Mouse (Mus musculus) CH12.LX (cell line): ENCODE data around the gene Ccdc144b. TPM values are rescaled to one million over a fixed set of nuclear protein-coding genes. Genes with fewer than 3 reads are reported as not detected.

Experiments
- DNase-seq: peaks from one replicate; pipeline ENCODE4 v3.0.0-alpha.2; 2013; ENCODE audit errors: extremely low read depth
- H3K27ac ChIP-seq: 2 replicates; pipeline ENCODE4 v1.5.1; 2012; ENCODE audit warnings: low read depth, mild to moderate bottlenecking, control low read depth, moderate library complexity; ENCODE audit not compliant: insufficient read depth
- H3K27me3 ChIP-seq: replicated peaks from 2 replicates; pipeline ENCODE3; 2012; ENCODE audit warnings: inconsistent platforms
- H3K36me3 ChIP-seq, 2 experiments: replicated peaks in 1 of 2; 2 replicates each; pipeline versions ENCODE3 to v1.6.1; 2012; ENCODE audit warnings: inconsistent platforms in 1 of 2, low read length in 1 of 2, mild to moderate bottlenecking in 1 of 2, mixed read lengths in 1 of 2, moderate library complexity in 1 of 2; ENCODE audit not compliant: control insufficient read depth in 1 of 2, insufficient read depth in 1 of 2
- H3K4me1 ChIP-seq, 2 experiments: 2 replicates each; pipeline ENCODE4 v1.6.1; 2012; ENCODE audit warnings: inconsistent platforms in 1 of 2, moderate library complexity in 1 of 2; ENCODE audit not compliant: insufficient read depth in 2 of 2, control insufficient read depth in 1 of 2
- H3K4me2 ChIP-seq: 2 replicates; pipeline ENCODE4 v1.6.1; 2012; ENCODE audit warnings: low read depth, mild to moderate bottlenecking, control low read depth; ENCODE audit not compliant: poor library complexity, insufficient read depth, severe bottlenecking
- H3K4me3 ChIP-seq, 3 experiments: fragments of 150-350 bp in 1 of 3; sonication (generic) in 1 of 3; replicated peaks in 1 of 3; 2 replicates each; pipeline versions ENCODE3 to v1.5.1; 2011 to 2012; ENCODE audit warnings: low read depth in 2 of 3, low read length in 2 of 3, mild to moderate bottlenecking in 2 of 3, moderate library complexity in 2 of 3, control low read depth in 1 of 3, improper control_type of control experiment in 1 of 3, inconsistent platforms in 1 of 3, mixed read lengths in 1 of 3; ENCODE audit not compliant: poor library complexity in 1 of 3
- H3K79me2 ChIP-seq: replicated peaks from 2 replicates; pipeline ENCODE4 v1.6.1; 2012; ENCODE audit warnings: mild to moderate bottlenecking, moderate library complexity; ENCODE audit not compliant: control insufficient read depth, poor library complexity, insufficient read depth, severe bottlenecking; ENCODE audit errors: extremely low read depth
- H3K9ac ChIP-seq: 2 replicates; pipeline ENCODE4 v1.6.1; 2012; ENCODE audit warnings: low read depth, mild to moderate bottlenecking, control low read depth, moderate library complexity; ENCODE audit not compliant: insufficient read depth
- H3K9me3 ChIP-seq: replicated peaks from 2 replicates; pipeline ENCODE3; 2012; ENCODE audit warnings: low read length, inconsistent platforms, mixed read lengths
- CHD2 ChIP-seq: IDR thresholded peaks from 2 replicates; pipeline ENCODE4 v1.6.1; 2011; ENCODE audit warnings: low read length, improper control_type of control experiment
- CTCF ChIP-seq, 2 experiments: IDR thresholded peaks in 1 of 2; conservative IDR thresholded peaks in 1 of 2; 2 replicates each; pipeline ENCODE4 v1.5.1; 2011 to 2012; ENCODE audit warnings: low read depth in 2 of 2, low read length in 2 of 2, improper control_type of control experiment in 1 of 2, inconsistent platforms in 1 of 2, mild to moderate bottlenecking in 1 of 2, moderate library complexity in 1 of 2
- E2F4 ChIP-seq: IDR thresholded peaks from 2 replicates; pipeline ENCODE4 v1.6.1; 2011; ENCODE audit warnings: low read depth, low read length, improper control_type of control experiment; ENCODE audit not compliant: insufficient replicate concordance
- ETS1 ChIP-seq: conservative IDR thresholded peaks from 2 replicates; pipeline ENCODE4 v1.6.1; 2012; ENCODE audit warnings: low read depth, mild to moderate bottlenecking, inconsistent platforms, low read length, improper control_type of control experiment, moderate library complexity
- HCFC1 ChIP-seq: IDR thresholded peaks from 2 replicates; pipeline ENCODE4 v1.6.1; 2012; ENCODE audit warnings: low read depth, mild to moderate bottlenecking, inconsistent platforms, low read length, improper control_type of control experiment
- IRF4 ChIP-seq: IDR thresholded peaks from 2 replicates; pipeline ENCODE4 v1.6.1; 2014; ENCODE audit warnings: low read depth, mild to moderate bottlenecking, inconsistent platforms, low read length, improper control_type of control experiment
- KAT2A ChIP-seq: IDR thresholded peaks from 2 replicates; pipeline ENCODE4 v1.6.1; 2012; ENCODE audit warnings: low read length, improper control_type of control experiment, inconsistent platforms; ENCODE audit not compliant: insufficient replicate concordance
- MAX ChIP-seq: IDR thresholded peaks from 2 replicates; pipeline ENCODE4 v1.6.1; 2011; ENCODE audit warnings: low read length, improper control_type of control experiment
- MAZ ChIP-seq: IDR thresholded peaks from 2 replicates; pipeline ENCODE4 v1.6.1; 2012; ENCODE audit warnings: low read depth, mild to moderate bottlenecking, inconsistent platforms, low read length, improper control_type of control experiment, moderate library complexity
- NELFE ChIP-seq: IDR thresholded peaks from 2 replicates; pipeline ENCODE4 v1.6.1; 2011; ENCODE audit warnings: low read depth, low read length, improper control_type of control experiment
- PAX5 ChIP-seq: IDR thresholded peaks from 2 replicates; pipeline ENCODE4 v1.6.1; 2012; ENCODE audit warnings: low read length, inconsistent platforms, mixed read lengths
- POLR2A ChIP-seq: IDR thresholded peaks from 2 replicates; pipeline ENCODE4 v1.6.1; 2011; ENCODE audit warnings: low read depth, mild to moderate bottlenecking, improper control_type of control experiment, low read length
- POLR2AphosphoS2 ChIP-seq: IDR thresholded peaks from 2 replicates; pipeline ENCODE4 v1.6.1; 2011; ENCODE audit warnings: low read depth, low read length, improper control_type of control experiment
- RAD21 ChIP-seq: IDR thresholded peaks from 2 replicates; pipeline ENCODE4 v1.6.1; 2011; ENCODE audit warnings: low read depth, mild to moderate bottlenecking, low read length, improper control_type of control experiment, moderate library complexity
- SMC3 ChIP-seq: IDR thresholded peaks from 2 replicates; pipeline ENCODE4 v1.6.1; 2011; ENCODE audit warnings: low read depth, low read length, improper control_type of control experiment
- TBP ChIP-seq: conservative IDR thresholded peaks from 2 replicates; pipeline ENCODE4 v1.6.1; 2011; ENCODE audit warnings: low read depth, low read length, improper control_type of control experiment
- TCF12 ChIP-seq: IDR thresholded peaks from 2 replicates; pipeline ENCODE4 v1.6.1; 2014; ENCODE audit warnings: low read depth, mild to moderate bottlenecking, inconsistent platforms, low read length, improper control_type of control experiment
- UBTF ChIP-seq: IDR thresholded peaks from 2 replicates; pipeline ENCODE4 v1.6.1; 2012; ENCODE audit warnings: low read depth, mild to moderate bottlenecking, inconsistent platforms, low read length, improper control_type of control experiment, moderate library complexity
- ZC3H11A ChIP-seq: IDR thresholded peaks from 2 replicates; pipeline ENCODE4 v1.6.1; 2012; ENCODE audit warnings: low read depth, mild to moderate bottlenecking, inconsistent platforms, low read length, improper control_type of control experiment
- ZKSCAN1 ChIP-seq: IDR thresholded peaks from 2 replicates; pipeline ENCODE4 v1.6.1; 2012; ENCODE audit warnings: low read depth, inconsistent platforms, low read length, improper control_type of control experiment, borderline replicate concordance
- dilution Hi-C: fragments of 300-500 bp; cut with MboI; formaldehyde crosslinking; loops from 2 replicates; pipeline ENCODE4 v1.14.3; 2020; ENCODE audit warnings: low sequenced_read_pairs; ENCODE audit not compliant: extremely low pct_unique_long_range_greater_than_20kb, extremely low pct_ligation_motif_present
- in situ Hi-C: fragments of 300-500 bp; cut with MboI; formaldehyde crosslinking; loops from 3 replicates; pipeline ENCODE4 v1.14.3; 2019; ENCODE audit warnings: low sequenced_read_pairs, low pct_ligation_motif_present, low pct_unique_long_range_greater_than_20kb, mixed read lengths
- polyA plus RNA-seq: library from polyadenylated mRNA; unstranded; fragments of >175 nt; gene quantifications from 2 replicates; pipeline ENCODE4 v1.2.1, GENCODE M21; 2012; ENCODE audit warnings: low read depth; ENCODE audit not compliant: insufficient read length
- total RNA-seq, 2 experiments: library from RNA; depleted of rRNA; stranded (reverse); fragments of 300-350 nt in 1 of 2; fragments of >200 nt in 1 of 2; gene quantifications; 2 replicates each; pipeline ENCODE4 v1.2.3; 2012 to 2014

The Ccdc144b gene
- total and polyA plus RNA-seq, 3 experiments, result 0.10 TPM; not detected in 2

GRCm38 (mm10) chr3:35967366-35967921 lies 85.9 kb downstream of the Ccdc144b start:
- Histone ChIP-seq H3K9me3 (no peaks in the 10 kb centered on the region), H3K27me3 (no peaks in the 10 kb centered on the region), H3K27ac (no peak overlapping the region), H3K79me2 (no peaks in the 10 kb centered on the region), H3K4me3 (no peak overlapping the region), H3K4me1 (peaks cover 0 to 31% of the 10 kb centered on the region in 2 experiments; a peak in 2 of 4 replicates), H3K36me3 (peaks cover 31 to 70% of the 10 kb centered on the region in 2 experiments), H3K4me2 (no peak overlapping the region), H3K9ac (no peak overlapping the region)
- in situ Hi-C loops (no loop called here), dilution Hi-C loops (no loop called here)
- DNase-seq, result no peak
- TF ChIP-seq POLR2AphosphoS2 (no peak), MAZ (no peak), ETS1 (no peak), CTCF (conservative IDR thresholded peaks at IDR 0.05 in 1 of 2, IDR thresholded peaks at IDR 0.05 in 1 of 2; ENCODE audit: low read depth in 2 of 2, low read length in 2 of 2) (no peak), UBTF (no peak), PAX5 (no peak), TCF12 (no peak)

GRCm38 (mm10) chr3:35966493-35966892 lies 86.9 kb downstream of the Ccdc144b start:
- peak; percentile 6 for DNase-seq
- Histone ChIP-seq H3K36me3 (peaks cover 27 to 68% of the 10 kb centered on the region in 2 experiments), H3K4me1 (peaks cover 0 to 31% of the 10 kb centered on the region in 2 experiments; a peak in 2 of 4 replicates), H3K4me3 (no peak overlapping the region), H3K4me2 (no peak overlapping the region), H3K9me3 (no peaks in the 10 kb centered on the region), H3K79me2 (no peaks in the 10 kb centered on the region), H3K27me3 (no peaks in the 10 kb centered on the region), H3K9ac (no peak overlapping the region), H3K27ac (no peak overlapping the region)
- in situ Hi-C loops, result no loop called here
- dilution Hi-C loops, result no loop called here
- TF ChIP-seq RAD21 (no peak), POLR2AphosphoS2 (no peak), NELFE (no peak), MAZ (no peak), POLR2A (no peak), IRF4 (no peak), E2F4 (no peak)

GRCm38 (mm10) chr3:35964928-35965327 lies 88.4 kb downstream of the Ccdc144b start:
- in situ Hi-C loops (no loop called here), dilution Hi-C loops (no loop called here)
- Histone ChIP-seq H3K27ac (no peak overlapping the region), H3K79me2 (no peaks in the 10 kb centered on the region), H3K9ac (no peak overlapping the region), H3K36me3 (peaks cover 22 to 73% of the 10 kb centered on the region in 2 experiments), H3K4me2 (no peak overlapping the region), H3K4me1 (peaks cover 0 to 27% of the 10 kb centered on the region in 2 experiments; a peak in 2 of 4 replicates), H3K9me3 (no peaks in the 10 kb centered on the region), H3K27me3 (no peaks in the 10 kb centered on the region), H3K4me3 (no peak overlapping the region)
- TF ChIP-seq SMC3, result no peak
- TF ChIP-seq CHD2, result no peak
- no peak for TF ChIP-seq PAX5
- TF ChIP-seq ZKSCAN1, result no peak
- no peak for TF ChIP-seq TCF12
- TF ChIP-seq MAX, result no peak
- no peak for TF ChIP-seq POLR2A
- no peak for TF ChIP-seq ZC3H11A
- no peak for TF ChIP-seq KAT2A
- TF ChIP-seq UBTF, result no peak
- no peak for TF ChIP-seq HCFC1
- TF ChIP-seq TBP, result no peak
- no peak for DNase-seq
